Mouse (Mus musculus) neural tube, embryonic 15.5 days (tissue): ENCODE results near the gene Bid. TPM values are rescaled to one million over a fixed set of nuclear protein-coding genes. Genes with fewer than 3 reads are reported as not detected.
"Not testable (repeated sequence)": the region's sequence is repeated elsewhere in the genome, so short reads cannot be mapped to it uniquely, and the experiment has no call there.

Experiments
- ATAC-seq: fragments of 200-750 bp; cut with Nextera tagmentation; 2 replicates; pipeline ENCODE4 v1.8.0; 2017; ENCODE audit warnings: mild to moderate bottlenecking, moderate TSS enrichment, moderate library complexity; ENCODE audit not compliant: low FRiP score
- H3K27ac ChIP-seq: fragments of 300-500 bp; sonication (generic); replicated peaks from 2 replicates; pipeline ENCODE4 v1.5.1; 2015; ENCODE audit warnings: mild to moderate bottlenecking, inconsistent platforms
- H3K27me3 ChIP-seq: fragments of 300-500 bp; sonication (generic); replicated peaks from 2 replicates; pipeline ENCODE4 v1.6.1; 2015; ENCODE audit warnings: inconsistent platforms
- H3K36me3 ChIP-seq: fragments of 300-500 bp; sonication (generic); 2 replicates; pipeline ENCODE4 v1.6.1; 2015; ENCODE audit warnings: inconsistent platforms
- H3K4me1 ChIP-seq: fragments of 300-500 bp; sonication (generic); 2 replicates; pipeline ENCODE4 v1.6.1; 2015; ENCODE audit warnings: inconsistent platforms
- H3K4me2 ChIP-seq: fragments of 300-500 bp; sonication (generic); 2 replicates; pipeline ENCODE4 v1.6.1; 2015; ENCODE audit warnings: inconsistent platforms, mild to moderate bottlenecking, moderate library complexity
- H3K4me3 ChIP-seq: fragments of 300-500 bp; sonication (generic); replicated peaks from 2 replicates; pipeline ENCODE4 v1.5.1; 2015; ENCODE audit warnings: mild to moderate bottlenecking, inconsistent platforms
- H3K9ac ChIP-seq: fragments of 300-500 bp; sonication (generic); replicated peaks from 2 replicates; pipeline ENCODE4 v1.6.1; 2015; ENCODE audit warnings: mild to moderate bottlenecking, inconsistent platforms
- H3K9me3 ChIP-seq: fragments of 300-500 bp; sonication (generic); replicated peaks from 2 replicates; pipeline ENCODE4 v1.6.1; 2016; ENCODE audit warnings: inconsistent platforms
- polyA plus RNA-seq: library from polyadenylated mRNA; unstranded; fragments of >200 nt; fragmentation: Nextera tagmentation; extraction: Ambion mirVana; gene quantifications from 2 replicates; pipeline ENCODE4 v1.2.1, GENCODE M21; 2015

Gene Bid
- polyA plus RNA-seq, 1 experiment from 2014 or later, result 38.7 TPM

GRCm38 (mm10) chr6:120850720-120851119, 65.9 kb downstream of the Bid start:
- H3K4me3 ChIP-seq, H3K27me3 ChIP-seq, ATAC-seq, H3K4me1 ChIP-seq, H3K27ac ChIP-seq, H3K9me3 ChIP-seq, H3K4me2 ChIP-seq, H3K9ac ChIP-seq: not testable (repeated sequence)
- H3K36me3 ChIP-seq, result peaks cover 34% of the 10 kb centered on the region

Other genes starting within 250 kb of the Bid start
- 22.1 and 22.5 TPM in 2 replicates for gene Slc25a18, start 143.3 kb downstream of the Bid start, polyA plus RNA-seq
- 283 and 326 TPM in 2 replicates for gene Atp6v1e1, start 94.1 kb downstream of the Bid start, polyA plus RNA-seq
- gene Bcl2l13, start 80.6 kb downstream of the Bid start, polyA plus RNA-seq, result 22.6 and 28.4 TPM in 2 replicates
- 30.3 and 35.2 TPM in 2 replicates for gene Mical3, start 214.1 kb upstream of the Bid start, polyA plus RNA-seq